Mouse (Mus musculus): ENCODE measurements at regions not wholly inside any gene's neighbourhood (a gene's known extent, or its start where the extent isn't known, plus 50 kb on each side); places are given as distances from the start of the nearest gene placed in this dataset.

DNA sequence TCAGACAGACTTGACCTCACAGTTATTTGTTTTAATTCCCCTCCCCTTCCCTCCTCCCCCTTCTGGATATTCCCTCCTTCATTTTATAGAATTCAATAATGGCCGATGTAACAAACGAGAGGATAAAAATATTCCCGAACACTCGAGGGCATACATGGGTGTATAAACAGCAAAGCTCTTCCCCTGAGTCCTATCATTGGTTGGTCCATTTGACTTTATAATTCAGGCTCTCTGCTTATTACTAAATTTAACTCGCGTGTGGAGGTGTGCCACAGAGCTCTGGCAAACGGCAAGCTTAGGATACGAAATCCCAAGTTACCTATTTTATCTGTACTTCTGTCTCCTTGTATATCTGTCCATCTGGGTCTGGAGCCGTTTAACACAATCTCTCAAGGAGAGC is 82.1 kb upstream of the Zfp64 start:
- DNase-seq (ENCODE audit: low spot score in 2 of 2) = no peak

DNA sequence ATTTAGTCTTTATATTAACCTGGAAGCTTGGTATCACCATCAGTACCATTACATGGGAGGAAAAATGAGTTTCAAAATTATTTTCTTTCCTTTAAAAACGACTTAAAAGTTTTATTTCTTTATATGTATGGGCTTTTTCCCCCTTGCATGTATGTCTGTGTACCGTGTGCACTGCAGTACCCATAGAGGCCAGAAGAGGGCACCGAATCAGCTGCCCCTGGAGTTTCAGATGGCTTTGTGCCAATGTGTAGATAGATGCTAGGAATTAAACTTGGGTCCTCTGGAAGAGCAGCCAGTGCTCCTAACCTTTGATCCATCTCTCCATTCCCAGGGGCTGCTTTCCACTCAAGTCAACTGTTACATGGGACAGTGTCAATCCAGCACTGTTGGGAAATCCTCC is 79.9 kb upstream of the Zfp64 start:
- no peak for DNase-seq (ENCODE audit: low spot score in 2 of 2)

DNA sequence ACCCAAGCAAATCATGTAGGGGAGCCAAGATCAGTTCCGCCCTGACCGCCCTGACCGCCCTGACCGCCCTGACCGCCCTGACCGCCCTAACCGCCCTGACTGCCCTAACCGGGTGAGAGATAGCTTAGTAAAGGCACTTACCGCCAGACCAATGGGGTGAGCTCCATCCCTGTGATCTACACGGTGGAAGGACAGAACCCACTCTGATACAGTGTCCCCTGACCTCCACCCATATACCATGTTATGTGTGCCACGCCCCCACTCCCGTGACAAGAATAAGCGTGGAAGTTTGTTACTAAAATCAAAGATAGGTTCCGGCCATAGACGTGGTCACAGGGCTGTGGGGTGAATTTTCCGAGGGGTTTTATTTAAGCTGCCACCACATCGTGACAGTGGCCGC is 78.6 kb upstream of the Zfp64 start:
- DNase-seq (ENCODE audit: low spot score in 2 of 2) = no peak

- DNase-seq (ENCODE audit: low spot score in 2 of 2) = no peak
These were observed 77.8 kb upstream of the Zfp64 start for GRCm38 (mm10) chr2:169033181-169033580.

- DNase-seq (ENCODE audit: low spot score in 2 of 2) = no peak
These were observed 73.2 kb upstream of the Zfp64 start for GRCm38 (mm10) chr2:169028531-169029114.

DNA sequence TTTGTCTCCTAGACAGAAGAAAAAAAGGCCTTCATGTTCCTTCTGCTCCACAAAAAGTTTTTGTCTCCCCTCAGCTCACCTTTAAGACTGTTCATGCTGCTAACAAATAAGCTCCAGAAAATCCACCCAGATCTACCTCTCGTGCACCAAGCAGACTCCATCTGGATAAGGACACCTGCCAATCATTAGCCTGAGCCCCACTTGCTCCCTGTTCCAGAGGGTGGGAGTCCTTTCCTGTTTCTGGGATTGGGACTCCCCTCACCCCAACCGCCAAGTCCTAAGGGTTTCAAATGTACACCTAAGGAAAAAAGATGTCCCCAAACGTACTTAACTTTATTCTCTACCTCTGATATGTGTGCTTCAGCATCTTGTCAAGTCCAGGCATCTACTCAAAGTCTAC is 63.6 kb upstream of the Zfp64 start:
- no peak for DNase-seq (ENCODE audit: low spot score in 2 of 2)

DNA sequence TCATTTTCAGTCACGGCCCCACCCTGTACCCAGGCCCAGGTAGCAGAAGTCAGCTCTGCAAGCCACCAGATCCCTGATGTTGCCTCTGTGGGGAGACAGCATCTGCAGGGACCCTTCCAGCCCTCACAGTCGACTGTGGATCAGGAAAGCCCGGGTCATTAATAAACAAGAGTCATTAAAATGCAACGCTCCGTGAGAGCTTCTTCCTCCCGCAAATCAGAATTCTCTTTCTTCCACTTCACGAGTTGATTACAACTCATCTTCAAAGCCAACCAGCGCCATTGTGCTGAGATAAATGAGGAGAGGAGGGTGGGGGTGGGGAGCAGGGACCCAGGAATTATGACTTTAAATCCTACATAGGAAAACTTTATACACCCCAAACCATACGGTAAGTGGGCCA is 54.9 kb upstream of the Zfp64 start:
- DNase-seq (ENCODE audit: low spot score in 2 of 2) = no peak

DNA sequence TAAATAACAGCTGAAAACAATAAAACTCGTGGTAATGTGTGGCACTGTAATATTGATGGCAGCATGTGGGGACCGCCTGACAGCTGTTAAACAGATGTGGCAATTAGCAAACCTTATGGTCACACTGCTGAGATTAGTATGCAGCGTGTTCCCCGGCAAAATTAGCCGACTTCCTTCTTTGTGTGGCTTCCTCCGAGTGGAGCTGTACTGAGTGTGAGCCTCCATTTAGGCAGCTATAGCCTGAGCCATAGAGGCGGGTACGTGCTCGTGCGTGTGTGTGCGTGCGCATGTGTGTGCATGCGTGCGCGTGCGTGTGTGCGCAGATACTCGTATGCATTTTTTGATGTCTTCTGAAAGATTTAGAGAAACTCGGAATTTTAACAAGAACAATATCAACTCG is 53.4 kb upstream of the Zfp64 start:
- no peak for DNase-seq (ENCODE audit: low spot score in 2 of 2)

DNA sequence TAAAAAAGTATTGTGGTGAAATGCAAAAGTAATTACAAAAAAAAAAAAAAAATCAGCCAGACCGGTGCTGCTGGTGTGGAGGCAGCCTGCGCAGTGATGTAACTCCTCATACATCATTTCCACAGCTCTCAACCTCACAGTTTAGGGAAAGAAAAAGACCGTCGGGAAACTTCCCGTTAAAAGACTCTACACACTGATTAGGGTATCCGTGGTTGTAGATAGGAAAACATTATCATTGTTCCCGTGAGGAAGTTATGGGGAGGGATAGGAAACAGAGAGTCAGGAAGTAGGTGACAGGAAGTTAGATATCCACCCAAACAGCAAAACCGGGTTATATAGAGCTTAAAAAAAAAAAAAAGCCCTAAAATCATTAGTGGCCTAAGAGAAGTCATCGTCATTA is 52.9 kb upstream of the Zfp64 start:
- DNase-seq (ENCODE audit: low spot score in 2 of 2) = no peak

DNA sequence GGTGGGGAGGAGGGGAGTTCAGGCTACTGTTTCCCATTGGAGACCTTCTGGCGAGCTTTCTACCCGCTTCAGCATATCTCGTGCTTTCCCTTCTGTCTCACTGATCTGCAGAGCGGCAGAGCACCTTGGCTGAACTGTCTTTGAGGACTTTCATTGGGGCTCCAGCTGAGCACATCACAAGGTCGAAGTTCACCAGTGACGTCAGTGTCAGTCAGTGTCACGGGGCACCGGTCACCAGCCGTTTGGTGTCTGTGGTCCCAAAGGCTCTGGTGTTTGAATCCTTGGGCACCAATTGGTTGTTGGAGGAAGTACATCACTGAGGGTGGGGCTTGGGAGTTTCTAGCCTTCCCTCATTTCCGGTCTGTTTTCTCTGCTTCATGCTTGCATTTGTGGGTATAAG is 51.2 kb upstream of the Zfp64 start:
- no peak for DNase-seq (ENCODE audit: low spot score in 2 of 2)

DNA sequence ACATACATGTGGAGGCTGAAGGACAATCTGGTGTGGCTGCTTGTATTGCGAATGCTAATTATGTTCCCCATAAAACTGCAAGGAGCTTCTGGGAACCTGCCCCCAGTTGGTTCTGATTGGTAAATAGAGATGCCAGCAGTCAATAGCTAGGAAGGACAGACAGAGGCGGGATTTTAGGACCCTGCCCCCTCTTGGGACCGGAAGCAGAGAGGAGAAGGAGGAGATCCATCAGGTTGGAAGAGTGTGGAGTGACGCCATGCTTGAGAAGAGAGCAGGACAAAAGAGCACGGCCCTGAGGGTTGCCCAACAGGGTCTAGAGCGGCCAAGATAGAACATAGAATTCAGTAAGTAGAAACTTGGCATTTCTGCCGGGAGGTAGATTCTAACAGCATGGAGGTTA is 50.4 kb upstream of the Zfp64 start:
- no peak for DNase-seq (ENCODE audit: low spot score in 2 of 2)
